Mouse (Mus musculus) erythroblast, adult 5-6 weeks (primary cell): ENCODE data around the gene Zfp69. TPM values are rescaled to one million over a fixed set of nuclear protein-coding genes. Genes with fewer than 3 reads are reported as not detected.

Experiments
- ATAC-seq: replicated peaks from 2 replicates; pipeline ENCODE4 v1.8.0; 2016; ENCODE audit warnings: moderate number of reproducible peaks, mild to moderate bottlenecking, moderate TSS enrichment, inconsistent platforms; ENCODE audit not compliant: poor library complexity, low FRiP score, severe bottlenecking
- total RNA-seq, 2 experiments: library from RNA; stranded (forward) in 1 of 2; stranded (reverse) in 1 of 2; fragments of 150-400 nt in 1 of 2; fragments of 200-764, 138-1000 nt in 1 of 2; gene quantifications; 2 replicates each; pipeline versions ENCODE4 v1.2.3 to v1.2.4; 2015 to 2017; ENCODE audit warnings: low replicate concordance in 2 of 2

Zfp69 gene
- 0.77 TPM in 1 of 2 replicates, not detected in the other for total RNA-seq (2015; ENCODE audit: low replicate concordance)
- total RNA-seq (2017; ENCODE audit: low replicate concordance), result 2.4 and 6.4 TPM in 2 replicates

DNA sequence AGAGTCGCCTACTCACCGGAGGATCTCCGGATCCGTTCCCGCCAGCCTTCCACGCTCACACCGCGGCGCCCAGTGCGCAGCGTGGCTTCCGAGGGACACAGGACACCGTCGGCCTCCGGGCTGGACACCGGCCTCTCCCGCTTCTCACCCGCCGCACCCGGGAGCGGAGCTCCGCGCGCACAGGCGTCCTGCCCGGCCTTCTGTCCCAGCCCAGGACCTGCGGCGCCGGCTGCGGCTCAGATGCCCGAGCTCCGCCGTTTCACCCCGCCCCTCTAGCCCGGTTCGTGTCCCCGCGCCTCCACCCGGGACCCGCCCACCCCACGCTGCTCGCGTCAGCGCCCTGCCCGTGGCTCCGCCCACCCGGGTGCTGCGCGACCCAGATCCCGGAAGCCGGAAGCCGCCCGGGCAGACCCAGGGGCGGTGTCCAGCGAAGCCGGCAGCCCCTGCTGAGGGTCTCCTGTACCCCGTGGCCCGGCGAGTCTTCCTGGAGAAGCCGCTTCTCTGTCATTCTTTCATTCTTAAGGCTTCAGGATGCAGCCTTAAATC is at the start of gene Zfp69:
Gene Zfp69, minus strand, starts transcription at position 272 of the 546 bp plus-strand sequence.
- peak; percentile 95 for ATAC-seq

DNA sequence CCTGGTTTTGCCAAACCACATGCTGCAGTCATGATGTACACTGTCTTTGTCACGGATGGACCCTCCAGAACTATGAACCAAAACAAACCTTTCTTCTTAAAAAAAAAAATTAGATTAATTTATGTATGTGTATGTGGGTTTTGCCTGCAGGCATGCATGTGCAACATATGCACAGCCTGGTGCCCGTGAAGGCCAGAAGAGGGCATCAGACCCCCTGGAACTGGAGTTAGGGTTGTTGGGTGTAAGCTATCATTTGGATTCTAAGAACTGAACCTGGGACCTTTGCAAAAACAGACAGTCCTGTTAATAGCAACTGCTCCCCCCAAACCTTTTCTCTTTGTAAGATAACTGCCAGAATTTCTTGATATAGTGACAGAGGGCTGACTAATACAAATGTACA is 49.5 kb upstream of the Zfp69 start:
- no peak for ATAC-seq

DNA sequence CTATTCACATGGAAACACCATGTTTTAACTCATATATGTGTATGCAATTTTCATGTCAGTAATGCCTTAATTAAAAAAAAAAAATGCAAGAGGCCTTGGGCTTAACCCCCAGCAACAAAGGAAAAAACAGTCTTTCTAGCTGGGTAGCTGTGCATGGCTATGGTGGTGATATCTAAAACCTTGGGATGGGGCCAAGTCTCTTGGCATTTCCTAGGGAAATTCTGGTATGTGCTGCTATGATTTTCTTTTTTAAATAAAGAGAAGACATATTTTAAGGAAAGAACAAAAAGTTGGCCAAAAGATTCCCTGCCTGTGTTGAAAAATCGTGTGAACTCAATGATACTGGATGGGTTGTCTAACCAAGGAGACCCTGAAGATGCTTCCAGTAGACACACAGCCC is 44.4 kb upstream of the Zfp69 start:
- no peak for ATAC-seq

DNA sequence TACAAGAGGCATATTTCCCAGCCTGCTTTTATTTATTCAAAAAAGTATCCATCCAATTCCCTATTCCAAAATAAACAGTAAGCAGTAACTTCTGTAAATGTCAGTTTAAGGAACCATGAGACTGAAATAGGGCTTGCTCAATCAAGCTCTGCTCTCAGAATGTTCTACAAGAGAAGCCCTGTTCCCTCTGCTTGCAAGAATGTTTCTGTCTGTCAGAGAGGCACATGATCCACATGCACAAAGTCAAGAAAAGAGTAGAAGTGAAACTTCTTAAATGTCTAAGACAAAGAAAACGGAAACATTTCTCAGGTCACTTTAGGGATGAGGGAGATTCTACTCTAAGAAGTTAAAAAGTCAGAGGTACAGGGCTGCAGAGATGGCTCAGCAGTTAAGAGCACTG is 41.5 kb upstream of the Zfp69 start:
- ATAC-seq, result no peak

DNA sequence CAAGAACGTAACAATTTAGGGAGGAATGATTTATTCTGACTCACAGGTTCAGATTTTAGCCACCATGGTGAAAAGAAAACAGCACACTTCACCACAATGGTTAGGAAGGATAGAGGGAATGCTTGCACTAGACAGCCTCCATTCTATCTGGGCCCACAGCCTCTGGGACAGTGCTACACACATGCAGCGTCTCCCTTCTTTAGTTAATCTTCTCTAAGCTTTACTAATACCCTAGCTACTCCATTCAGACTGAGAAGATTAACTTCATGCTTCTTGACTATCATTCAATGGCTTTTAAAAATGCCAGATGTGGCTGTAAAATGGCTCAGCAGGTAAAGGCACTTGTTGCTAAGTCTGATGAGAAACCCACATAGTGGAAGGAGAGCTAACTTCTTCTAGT is 40.8 kb upstream of the Zfp69 start:
- no peak for ATAC-seq

DNA sequence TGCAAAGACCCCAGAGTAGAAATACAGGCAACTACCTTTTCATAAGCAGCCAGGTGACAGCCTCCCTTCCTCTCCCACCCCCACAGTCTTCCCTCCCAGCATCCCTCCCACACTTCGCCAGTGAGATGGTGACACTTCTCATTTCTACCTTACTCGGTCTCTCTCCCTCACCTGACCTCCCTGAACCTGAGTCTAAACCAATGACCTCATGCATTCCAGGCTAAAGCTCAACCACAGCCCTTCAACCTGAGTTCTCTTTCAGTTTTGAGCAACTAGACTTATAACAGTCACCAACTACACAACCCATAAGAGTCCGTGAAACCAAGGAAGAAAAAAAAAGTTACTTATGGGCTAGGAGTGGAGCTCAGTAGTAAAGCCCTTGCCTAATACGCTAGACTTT is 35.8 kb upstream of the Zfp69 start:
- no peak for ATAC-seq

DNA sequence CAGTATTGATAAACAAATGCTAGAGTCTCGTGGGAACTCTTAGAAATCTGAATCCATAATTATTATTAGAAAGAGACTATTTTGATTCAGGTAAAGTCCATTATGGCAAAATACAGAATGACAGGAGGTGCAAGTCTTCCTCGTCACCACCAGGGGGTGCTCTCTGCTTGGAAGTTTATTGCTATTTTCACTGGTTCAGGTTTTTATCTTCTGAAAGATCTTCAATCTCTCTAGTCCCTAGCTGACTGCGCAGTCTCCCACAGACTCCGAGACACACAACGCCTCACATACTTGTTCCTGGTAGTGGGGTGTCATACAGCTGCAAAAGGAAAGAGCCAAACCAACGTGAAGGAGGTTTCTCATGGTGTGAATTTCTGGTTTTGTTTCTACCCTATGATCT is 34.9 kb upstream of the Zfp69 start:
- ATAC-seq, result peak; percentile 71

DNA sequence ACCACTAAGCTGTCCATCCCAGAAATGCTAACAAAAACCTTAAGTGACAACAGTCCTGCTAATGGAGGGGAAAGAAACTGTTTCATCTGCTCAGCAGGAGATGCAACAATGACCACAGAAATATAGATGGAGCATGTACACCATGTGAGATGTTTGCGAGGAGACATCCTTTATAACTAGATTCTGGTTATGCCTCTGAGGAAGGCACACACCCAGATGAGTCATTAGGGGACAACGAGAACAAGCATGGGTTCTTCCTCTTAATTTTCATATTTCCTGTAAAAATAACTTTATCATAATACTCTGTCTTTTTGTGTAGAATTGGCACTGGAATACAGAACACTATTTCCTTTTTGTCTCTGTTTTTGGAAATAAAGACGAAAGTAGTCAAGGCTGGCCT is 26.7 kb upstream of the Zfp69 start:
- no peak for ATAC-seq

DNA sequence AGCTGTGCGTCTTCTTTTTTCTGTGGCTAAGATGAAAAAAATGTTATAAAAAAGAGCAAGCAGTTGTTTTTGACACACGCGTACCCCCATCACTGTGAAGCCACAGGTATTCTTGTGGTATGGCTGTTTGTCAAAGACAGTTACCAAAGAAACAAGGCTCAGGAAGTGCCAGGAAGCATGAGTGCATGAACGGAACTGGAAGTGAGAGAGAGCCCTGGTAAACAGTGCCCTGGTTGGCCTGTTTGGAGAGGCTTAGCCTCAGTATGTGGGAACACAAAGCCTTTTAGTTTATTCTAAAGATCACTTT is 23.9 kb upstream of the Zfp69 start:
- no peak for ATAC-seq

DNA sequence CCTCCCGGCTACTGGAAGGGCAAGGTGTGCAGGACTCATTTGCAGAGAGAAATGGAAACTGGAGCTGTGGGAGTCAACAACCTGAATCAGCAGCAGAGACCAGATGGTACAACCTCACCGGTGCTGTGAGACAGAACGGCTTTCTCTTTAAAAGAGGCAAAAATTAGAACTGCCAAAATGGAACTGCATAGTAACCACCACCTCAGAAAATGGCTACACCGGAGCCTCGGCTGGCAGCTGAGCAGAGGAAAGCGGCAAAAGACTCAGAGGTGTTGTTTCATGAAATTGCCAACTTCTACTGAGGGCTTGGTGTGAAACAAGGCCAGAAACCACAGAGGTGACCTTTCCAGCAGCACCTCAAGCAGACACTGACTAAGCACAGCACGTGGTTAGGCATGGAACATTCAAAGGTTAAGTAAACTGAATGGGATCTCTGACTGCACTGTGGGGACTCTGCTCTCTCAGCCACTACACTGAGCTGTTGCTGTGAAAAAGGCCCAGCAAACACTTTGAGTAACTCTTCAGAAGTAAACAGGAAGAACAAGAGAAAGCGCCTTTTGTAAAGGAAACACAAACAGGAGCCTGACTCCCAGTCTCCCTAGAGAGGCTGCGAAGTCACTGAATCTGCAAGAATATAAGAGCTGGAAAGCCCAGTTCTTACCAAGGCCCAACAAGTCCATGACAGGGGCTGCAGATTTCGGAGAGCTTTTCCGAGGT is 23.4 kb upstream of the Zfp69 start:
- ATAC-seq, result no peak

DNA sequence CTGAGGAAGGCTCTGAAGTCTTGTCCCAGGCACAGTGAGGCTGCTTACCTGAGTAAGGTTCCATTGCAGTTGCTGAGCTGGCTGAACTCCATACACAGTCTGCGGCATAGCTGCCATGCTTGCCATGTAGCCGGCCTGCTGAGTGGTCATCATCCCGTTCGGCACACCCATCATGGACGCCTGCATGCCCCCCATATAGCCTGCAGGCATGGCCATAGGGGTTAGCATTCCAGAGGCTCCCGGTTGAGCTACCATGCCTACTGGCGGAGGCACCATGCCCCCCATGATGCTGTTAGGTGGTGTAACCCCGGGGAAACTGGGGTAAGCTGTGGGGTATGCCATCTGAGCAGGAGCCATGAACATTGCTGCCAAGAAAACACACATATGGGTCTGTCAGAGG is 20.3 kb upstream of the Zfp69 start:
- no peak for ATAC-seq

DNA sequence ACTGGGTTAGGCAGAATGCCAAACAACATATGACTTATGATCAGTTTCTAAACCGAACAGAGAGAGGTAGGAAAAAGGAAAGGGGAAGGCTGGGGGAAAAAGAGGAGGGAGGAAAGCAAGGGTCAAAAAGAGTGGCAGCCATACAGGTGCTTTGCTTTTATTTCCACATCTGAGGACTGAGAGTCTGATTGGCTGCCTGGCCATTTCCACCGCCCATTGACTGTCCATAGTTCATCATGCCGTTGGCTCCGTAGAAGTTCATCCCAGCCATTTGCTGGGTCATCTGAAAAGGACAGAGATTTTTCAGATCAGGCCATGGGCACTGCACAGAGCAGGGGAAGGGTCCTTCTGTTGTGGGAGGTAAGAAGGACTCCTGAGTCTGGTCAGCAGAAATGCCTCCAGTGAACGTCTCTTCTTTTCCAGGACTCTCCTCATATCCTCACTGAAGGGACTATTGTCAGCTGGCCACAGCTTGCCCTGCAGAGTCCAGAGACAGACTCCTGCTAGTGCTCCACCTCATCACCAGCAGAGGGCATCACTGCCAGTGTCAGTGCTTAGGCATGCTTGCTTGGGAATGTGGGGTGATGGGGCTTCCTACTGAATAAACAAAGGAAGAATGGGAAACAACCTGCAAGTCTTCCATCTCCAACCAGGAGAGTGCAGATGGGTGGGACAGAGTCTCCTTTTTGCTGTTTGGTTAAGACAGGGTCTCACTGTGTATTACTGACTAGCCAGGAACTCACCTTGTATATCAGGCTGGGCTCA is 18.1 kb upstream of the Zfp69 start:
- 0 out of 2 replicates have a peak, but pooled peaks have one; percentile 47 for ATAC-seq

DNA sequence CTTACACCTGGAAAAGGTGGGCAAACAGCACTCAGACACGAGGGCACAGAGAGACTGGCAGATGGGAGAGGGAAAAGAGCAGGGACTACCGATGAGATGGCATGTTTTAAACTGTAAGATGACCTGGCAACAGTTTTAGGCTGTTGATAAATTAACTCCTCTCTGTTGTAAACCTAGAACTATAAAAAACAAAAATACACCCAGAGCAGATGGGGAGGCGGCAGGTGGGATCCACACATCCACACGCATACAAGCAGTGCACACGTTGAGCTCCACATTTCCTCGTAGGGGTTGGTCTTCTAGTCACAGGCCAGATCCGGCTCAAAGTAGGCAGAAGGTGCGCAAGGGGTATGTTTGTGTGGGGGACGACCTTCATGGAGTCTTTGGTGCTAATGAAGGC is 17.0 kb upstream of the Zfp69 start:
- ATAC-seq, result no peak

DNA sequence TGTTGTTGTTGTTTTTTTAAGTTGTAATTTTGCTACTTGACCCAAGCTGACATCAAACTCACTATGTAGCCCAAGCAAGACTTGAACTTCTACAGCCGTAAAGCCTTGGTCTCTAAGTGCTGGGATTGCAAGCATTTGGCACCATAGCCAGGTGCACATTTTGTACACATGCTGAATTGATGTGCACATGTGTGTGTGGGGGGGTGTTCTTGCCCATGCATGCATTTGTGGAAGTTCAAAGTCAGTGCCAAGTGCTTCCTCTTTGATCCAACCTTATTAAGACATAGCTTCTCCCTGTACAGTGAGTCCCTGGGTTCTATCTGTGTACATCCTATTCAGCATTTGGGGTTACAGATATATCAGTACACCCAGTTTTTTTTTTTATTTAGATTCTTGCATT is 4.1 kb upstream of the Zfp69 start:
- no peak for ATAC-seq

DNA sequence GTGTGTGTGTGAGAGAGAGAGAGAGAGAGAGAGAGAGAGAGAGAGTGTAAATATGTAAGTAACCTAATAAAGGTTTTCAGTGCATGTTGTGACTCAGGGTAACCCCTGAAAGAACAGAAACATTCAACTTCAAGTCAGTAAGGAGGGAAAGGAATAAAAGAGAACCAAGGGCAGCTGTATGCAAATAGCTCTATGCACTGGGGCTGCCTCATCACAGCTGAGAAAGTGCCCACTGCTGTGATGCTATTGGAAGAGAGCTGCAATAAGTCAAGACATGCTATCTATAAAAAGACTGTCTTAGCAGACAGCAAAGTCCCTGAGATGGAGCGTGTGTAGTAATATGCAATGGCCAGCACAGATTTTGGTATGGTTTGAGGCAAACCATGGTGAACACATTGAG is 2.2 kb upstream of the Zfp69 start:
- ATAC-seq, result no peak

DNA sequence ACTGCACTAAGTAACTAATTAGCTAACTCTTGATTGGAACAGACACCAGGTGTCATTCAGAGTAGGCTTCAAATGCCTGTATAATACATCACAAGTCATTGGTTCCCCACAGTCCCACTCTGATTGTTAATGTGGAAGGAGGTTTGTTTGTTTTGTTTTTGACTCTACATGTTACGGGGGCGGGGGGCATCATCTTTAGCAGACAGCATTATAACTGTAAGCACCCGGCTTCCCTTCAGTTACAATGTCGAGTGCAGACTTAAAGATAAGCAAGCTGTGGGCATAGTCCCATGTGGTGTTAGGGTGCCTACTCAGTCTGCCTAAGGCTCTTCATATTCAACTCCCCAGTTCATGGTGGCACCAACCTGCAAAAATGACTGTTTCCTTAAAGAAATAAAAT is 1.5 kb upstream of the Zfp69 start:
- no peak for ATAC-seq

DNA sequence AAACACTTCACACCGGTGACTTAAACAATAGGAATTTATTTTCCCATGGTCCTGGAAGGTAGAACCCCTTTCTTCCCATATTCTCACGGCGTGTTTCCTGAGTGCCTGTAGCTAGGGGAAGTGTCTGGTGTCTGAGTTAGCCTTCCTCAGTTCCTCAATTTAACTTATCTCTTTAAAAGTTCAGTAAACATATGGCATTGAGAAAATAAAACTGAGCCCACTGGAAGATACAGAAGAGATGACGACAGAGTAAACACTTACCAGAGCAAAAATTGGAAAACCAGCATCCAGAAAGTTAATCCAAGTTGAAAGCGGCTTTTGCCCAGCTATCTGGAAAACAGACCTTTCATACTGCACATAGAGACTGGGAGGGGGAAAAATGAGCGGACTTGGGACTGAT is 664 bp upstream of the Zfp69 start:
- 0 out of 2 replicates have a peak, but pooled peaks have one; percentile 19 for ATAC-seq

DNA sequence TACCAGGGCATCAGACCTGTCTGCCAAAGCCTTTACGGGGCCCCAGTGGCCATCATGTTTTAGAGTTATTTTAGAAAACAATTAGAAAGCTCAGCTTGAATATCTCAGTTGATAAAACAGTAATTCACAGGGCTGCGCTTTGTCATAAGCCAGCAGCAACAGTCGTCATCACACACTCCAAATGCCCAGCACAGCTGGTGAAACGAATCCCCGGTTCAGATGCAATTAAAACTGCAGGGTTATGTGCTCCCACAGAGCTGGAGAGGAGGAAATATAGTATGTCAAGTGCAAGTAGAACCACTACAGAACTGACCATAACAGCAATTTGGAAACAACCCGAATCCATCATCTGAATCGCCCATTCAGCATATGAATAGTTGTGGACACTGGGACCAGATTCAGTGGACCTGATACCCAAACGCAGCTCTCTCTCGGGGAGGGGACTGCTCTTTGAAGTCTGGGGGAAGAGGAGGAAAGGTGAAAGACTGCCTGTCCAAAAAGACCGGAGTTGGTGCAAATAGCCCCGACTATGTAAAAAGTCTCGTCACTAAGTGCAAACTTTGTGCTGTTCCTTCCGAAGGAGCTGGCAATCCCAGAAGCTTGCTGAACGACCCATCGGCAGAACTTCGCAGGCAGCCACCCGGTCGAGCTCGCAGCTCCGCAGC is 604 bp downstream of the Zfp69 start:
- peak; percentile 17; the same call in 1 of the 2 replicates for ATAC-seq

DNA sequence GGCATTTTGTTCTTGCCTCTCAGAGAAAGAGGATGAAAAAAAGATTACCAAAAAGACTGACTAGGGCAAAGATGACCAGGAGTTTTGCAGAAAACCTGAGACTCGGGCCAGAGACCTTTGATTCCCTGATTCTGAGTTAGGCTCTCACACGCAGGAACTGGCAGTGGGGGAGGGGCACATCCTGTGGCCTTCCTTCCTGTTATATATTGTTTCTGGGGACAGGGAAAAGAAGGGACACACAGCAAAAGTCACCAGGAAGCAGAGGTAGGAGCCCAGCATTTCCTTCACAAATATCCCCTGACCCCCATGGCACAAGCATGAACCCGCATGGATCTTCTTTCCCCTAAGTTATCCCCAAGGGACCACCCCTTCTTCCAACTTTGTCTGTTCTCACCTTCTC is 2.6 kb downstream of the Zfp69 start:
- ATAC-seq, result no peak

DNA sequence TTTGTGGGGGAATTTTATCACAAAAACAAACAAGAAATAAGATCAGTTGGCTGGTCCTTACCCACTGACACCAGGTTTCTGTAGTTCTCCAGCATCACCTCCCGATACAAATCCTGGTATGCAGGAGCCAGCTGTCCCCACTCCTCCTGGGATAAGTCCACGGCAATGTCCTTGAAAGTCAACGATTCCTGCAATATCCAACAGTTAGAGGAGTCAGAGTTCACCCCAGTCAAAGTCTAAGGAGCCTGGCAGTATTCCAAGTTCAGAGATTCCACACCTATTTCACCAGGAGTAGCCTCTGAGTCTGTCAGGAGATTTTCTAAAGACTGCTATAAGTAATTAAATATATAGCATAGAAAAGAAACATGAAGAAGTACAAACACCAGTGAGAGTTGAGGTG is 16.5 kb downstream of the Zfp69 start:
- no peak for ATAC-seq

DNA sequence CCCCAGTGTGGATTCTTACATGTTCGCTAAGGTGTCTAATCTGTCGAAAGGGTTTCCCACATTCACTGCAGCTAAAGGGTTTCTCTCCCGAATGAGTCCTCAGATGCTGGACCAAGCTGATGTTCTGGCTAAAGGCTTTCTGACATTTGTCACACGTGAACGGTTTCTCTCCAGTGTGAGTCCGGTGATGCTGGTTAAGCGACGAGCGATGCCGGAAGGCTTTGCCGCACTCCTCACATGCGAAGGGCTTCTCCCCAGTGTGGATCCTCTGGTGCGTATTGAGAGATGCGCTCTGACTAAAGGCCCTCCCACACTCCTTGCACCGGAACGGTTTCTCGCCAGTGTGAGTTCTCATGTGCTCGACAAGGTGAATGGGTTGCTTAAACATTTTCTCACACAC is 20.8 kb downstream of the Zfp69 start:
- ATAC-seq, result no peak
